Mouse (Mus musculus) stomach, postnatal 0 days (tissue): ENCODE data around the gene Lrp1. TPM values are rescaled to one million over a fixed set of nuclear protein-coding genes. Genes with fewer than 3 reads are reported as not detected.
A peak's percentile ranks its signal among the peaks of the same experiment; 100 is the strongest.

ENCODE experiments used
- ATAC-seq: fragments of 200-750 bp; cut with Nextera tagmentation; 2 replicates; pipeline ENCODE4 v1.8.0; 2017; ENCODE audit not compliant: low FRiP score, low TSS enrichment
- DNase-seq: peaks from one replicate; pipeline ENCODE4 v3.0.0-alpha.2; 2016; ENCODE audit warnings: low spot score
- H3K27ac ChIP-seq: fragments of 300-500 bp; sonication (generic); replicated peaks from 2 replicates; pipeline ENCODE4 v1.5.1; 2014; ENCODE audit warnings: mild to moderate bottlenecking, control low read depth
- H3K27me3 ChIP-seq: fragments of 300-500 bp; sonication (generic); 2 replicates; pipeline ENCODE4 v1.6.1; 2014; ENCODE audit warnings: low read length; ENCODE audit not compliant: control insufficient read depth, insufficient read depth
- H3K36me3 ChIP-seq: fragments of 300-500 bp; sonication (generic); 2 replicates; pipeline ENCODE4 v1.6.1; 2014; ENCODE audit warnings: low read length, mixed read lengths; ENCODE audit not compliant: control insufficient read depth, insufficient read depth
- H3K4me1 ChIP-seq: fragments of 300-500 bp; sonication (generic); replicated peaks from 2 replicates; pipeline ENCODE4 v1.6.1; 2014; ENCODE audit warnings: antibody characterized with exemption; ENCODE audit not compliant: control insufficient read depth, insufficient read depth
- H3K4me2 ChIP-seq: fragments of 300-500 bp; sonication (generic); replicated peaks from 2 replicates; pipeline ENCODE4 v1.6.1; 2014; ENCODE audit warnings: low read depth, mild to moderate bottlenecking, control low read depth, moderate library complexity
- H3K4me3 ChIP-seq: fragments of 300-500 bp; sonication (generic); 2 replicates; pipeline ENCODE4 v1.5.1; 2014; ENCODE audit warnings: low read depth, low read length, control low read depth
- H3K9ac ChIP-seq: fragments of 300-500 bp; sonication (generic); 2 replicates; pipeline ENCODE4 v1.6.1; 2014; ENCODE audit warnings: mild to moderate bottlenecking, low read length, control low read depth, mixed read lengths
- H3K9me3 ChIP-seq: fragments of 300-500 bp; sonication (generic); 2 replicates; pipeline ENCODE4 v1.6.1; 2016; ENCODE audit warnings: low read length; ENCODE audit not compliant: control insufficient read depth
- CTCF ChIP-seq: IDR thresholded peaks from 2 replicates; pipeline ENCODE4 v1.5.1; 2016; ENCODE audit warnings: antibody characterized with exemption, low read depth, mild to moderate bottlenecking, moderate library complexity
- EP300 ChIP-seq: optimal IDR thresholded peaks from 2 replicates; pipeline ENCODE3; 2016; ENCODE audit warnings: antibody characterized with exemption
- WGBS: fragments of 180-500 bp; shearing (Covaris S2); extraction: QIAGEN DNeasy Blood & Tissue Kit; methylation state at CpG from one replicate; pipeline ENCODE4 v1.1.7; 2014; 5-methylcytosine and 5-hydroxymethylcytosine counted together
- polyA plus RNA-seq: library from polyadenylated mRNA; unstranded; fragments of >200 nt; fragmentation: Nextera tagmentation; extraction: Ambion mirVana; gene quantifications from 2 replicates; pipeline ENCODE4 v1.2.1, GENCODE M21; 2015

The Lrp1 gene
- 32.7 and 37.4 TPM in 2 replicates for polyA plus RNA-seq

DNA sequence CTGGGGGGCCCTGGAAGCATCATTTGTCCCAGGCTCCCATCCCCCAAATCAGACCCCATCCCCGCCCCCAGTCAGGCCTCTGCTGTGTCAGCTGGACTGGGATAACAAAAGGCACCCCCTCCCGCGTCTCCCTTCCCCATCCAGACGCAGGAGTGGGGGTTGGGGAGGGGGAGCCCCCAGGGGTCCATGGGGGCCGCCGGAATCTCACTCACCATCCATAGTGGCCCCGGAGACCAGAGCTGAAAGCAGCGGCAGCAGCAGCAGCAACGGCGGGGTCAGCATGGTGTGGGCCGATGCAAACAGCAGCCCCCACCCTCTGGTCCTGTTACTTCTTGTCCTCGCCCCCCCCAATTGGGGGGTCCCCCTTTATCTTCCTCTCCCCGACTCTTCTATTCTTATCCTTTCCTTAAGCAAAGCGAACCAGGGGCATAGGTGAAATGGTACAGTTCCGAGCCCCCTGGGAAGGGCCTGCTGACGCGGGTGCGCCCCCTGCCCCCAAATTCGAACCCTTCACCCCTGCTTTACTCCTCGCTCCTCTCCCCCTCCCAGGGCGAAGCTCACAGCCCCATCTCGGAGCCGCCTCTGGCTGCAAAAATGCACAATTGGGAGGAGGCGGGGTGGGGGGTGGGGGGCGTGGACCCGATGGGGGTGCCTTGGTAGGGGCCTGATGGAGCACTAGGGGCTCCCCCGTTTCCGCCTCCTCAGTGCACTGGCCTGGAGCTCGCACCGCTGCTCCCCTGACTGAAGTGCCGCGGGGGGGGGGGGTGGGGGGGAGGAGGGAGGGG lies at the start of gene Lrp1:
Gene Lrp1 (minus strand): TSS at position 743 of the 785 bp plus-strand sequence.
- peak within 1 kb of the TSS; percentile 97 for H3K4me2 ChIP-seq
- no peaks in the 10 kb centered on the region for H3K27me3 ChIP-seq
- H3K27ac ChIP-seq, result peak within 1 kb of the TSS; percentile 99
- H3K9ac ChIP-seq, result peak within 1 kb of the TSS; percentile 82
- no peak for TF ChIP-seq CTCF
- TF ChIP-seq EP300, result no peak
- peaks cover 24% of the 10 kb centered on the region for H3K4me1 ChIP-seq
- 1% methylated on average over 19 of the region's 32 CpGs for WGBS
- peak within 1 kb of the TSS; percentile 71 for H3K4me3 ChIP-seq
- H3K36me3 ChIP-seq, result no peaks in the 10 kb centered on the region
- peak; percentile 19; the same call in 1 of the 2 replicates for ATAC-seq
- DNase-seq, result no peak
- H3K9me3 ChIP-seq, result no peaks in the 10 kb centered on the region

DNA sequence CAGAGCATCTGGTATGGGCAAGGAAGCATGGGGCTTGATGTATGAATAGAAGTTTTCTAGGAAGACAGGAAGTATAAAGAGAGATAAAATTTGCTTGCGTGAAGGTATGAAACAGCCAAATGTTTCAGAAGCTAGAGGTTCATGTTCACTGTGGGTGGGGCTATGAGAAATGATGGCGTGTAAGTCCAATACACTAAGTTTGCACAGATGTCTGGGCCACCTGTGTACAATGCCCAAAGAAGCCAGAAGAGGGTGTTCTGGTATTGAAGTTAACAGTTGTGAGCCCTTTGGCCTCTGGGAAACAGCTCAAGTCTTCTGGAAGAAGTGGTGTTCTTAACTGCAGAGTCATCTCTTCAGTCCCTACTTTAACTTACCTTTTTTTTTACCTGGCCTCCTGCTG lies 49.2 kb upstream of the Lrp1 start:
- no peak overlapping the region for H3K4me3 ChIP-seq
- DNase-seq (no peak), ATAC-seq (no peak)
- no peaks in the 10 kb centered on the region for H3K36me3 ChIP-seq
- no peak overlapping the region for H3K27ac ChIP-seq
- no peaks in the 10 kb centered on the region for H3K9me3 ChIP-seq
- no peak overlapping the region for H3K4me2 ChIP-seq
- no peak overlapping the region for H3K9ac ChIP-seq
- no peaks in the 10 kb centered on the region for H3K27me3 ChIP-seq
- WGBS, result 75% methylated on average over 2 of the region's 2 CpGs
- TF ChIP-seq EP300, result no peak
- no peak for TF ChIP-seq CTCF
- H3K4me1 ChIP-seq, result peaks cover 6% of the 10 kb centered on the region

DNA sequence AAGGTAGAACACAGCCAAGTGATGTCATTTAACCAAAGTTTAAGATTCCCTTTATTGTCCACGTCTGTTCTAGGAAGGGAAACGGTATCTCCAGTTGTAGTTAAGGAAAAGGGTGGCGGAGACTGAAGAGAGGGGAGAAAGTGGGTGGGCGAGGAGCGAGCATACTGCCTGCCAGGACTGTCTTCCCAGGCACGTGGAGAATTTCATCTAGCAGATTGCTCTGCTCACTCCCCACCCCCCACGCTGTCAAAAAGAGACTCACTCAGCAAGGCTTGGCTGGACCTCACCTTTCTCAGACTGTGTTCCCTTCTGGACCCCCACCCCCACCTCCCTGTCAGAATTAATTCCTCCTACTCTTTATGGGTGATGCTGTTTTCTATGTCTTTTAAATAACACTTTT lies 48.2 kb upstream of the Lrp1 start:
- Histone ChIP-seq H3K9ac (no peak overlapping the region), H3K27ac (peak overlapping the region; percentile 98), H3K27me3 (no peaks in the 10 kb centered on the region), H3K4me1 (peaks cover 9% of the 10 kb centered on the region), H3K9me3 (no peaks in the 10 kb centered on the region), H3K4me2 (peak overlapping the region; percentile 84), H3K36me3 (no peaks in the 10 kb centered on the region), H3K4me3 (peak overlapping the region; percentile 72; the same call in 1 of the 2 replicates)
- ATAC-seq (no peak), DNase-seq (no peak)
- TF ChIP-seq CTCF (no peak), EP300 (no peak)
- 5% methylated on average over 7 of the region's 7 CpGs for WGBS

DNA sequence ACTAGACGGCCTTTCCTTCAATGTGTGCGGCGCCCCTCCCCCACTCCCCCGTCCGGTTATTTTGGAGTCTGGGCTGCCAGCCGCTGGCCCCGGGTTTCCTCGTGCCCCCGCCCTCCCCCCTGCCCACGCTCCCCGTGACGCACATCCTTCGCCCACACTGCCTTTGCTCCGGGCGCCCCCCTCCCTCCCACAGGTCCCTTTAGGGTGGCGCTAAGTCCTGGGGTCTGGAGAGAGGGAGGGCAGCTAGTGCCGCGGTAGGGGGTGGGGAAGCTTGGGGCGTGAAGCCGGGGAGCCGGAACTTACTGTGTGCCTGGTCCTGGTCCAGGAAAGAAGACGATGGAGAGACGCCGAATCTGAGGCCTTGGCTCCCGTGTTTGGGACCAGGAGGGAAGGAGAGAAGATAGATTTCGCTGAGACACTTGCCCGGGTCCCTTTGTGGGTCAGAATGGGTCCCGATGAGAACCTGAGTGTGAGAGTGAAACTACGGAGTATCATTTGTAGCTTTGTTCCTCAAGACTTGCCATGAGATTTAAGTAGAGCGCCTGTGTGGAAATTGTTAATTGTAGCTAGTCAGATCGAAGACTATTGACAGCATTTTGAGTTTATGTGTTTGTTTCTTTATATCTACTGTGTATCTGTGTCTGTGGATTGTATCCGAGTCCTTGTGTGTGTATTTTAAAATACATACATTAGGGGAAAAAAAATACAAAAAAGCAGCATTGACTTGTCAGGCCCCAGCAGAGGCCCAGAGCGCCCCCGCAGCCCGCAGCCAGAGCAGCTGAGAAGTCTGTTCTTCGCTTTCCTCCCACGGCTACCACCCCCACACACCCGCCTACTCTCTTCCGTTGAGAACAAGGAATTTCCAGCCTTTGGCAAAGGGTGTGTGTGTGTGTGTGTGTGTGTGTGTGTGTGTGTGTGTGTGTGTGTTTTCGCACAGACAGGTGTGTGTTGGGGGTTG lies 47.4 kb upstream of the Lrp1 start, which contains the start of gene Nab2:
Gene Nab2 (minus strand): TSS at position 476 of the 958 bp plus-strand sequence.
- Histone ChIP-seq H3K36me3 (no peaks in the 10 kb centered on the region), H3K4me3 (peak within 1 kb of the TSS; percentile 72), H3K4me2 (peak within 1 kb of the TSS; percentile 84), H3K27me3 (no peaks in the 10 kb centered on the region), H3K4me1 (peaks cover 9% of the 10 kb centered on the region), H3K9ac (peak within 1 kb of the TSS; percentile 72), H3K9me3 (no peaks in the 10 kb centered on the region), H3K27ac (peak within 1 kb of the TSS; percentile 98)
- ATAC-seq (peak; percentile 55), DNase-seq (peak; percentile 80)
- TF ChIP-seq EP300 (no peak), CTCF (peak; percentile 32)
- 1% methylated on average over 40 of the region's 40 CpGs for WGBS

DNA sequence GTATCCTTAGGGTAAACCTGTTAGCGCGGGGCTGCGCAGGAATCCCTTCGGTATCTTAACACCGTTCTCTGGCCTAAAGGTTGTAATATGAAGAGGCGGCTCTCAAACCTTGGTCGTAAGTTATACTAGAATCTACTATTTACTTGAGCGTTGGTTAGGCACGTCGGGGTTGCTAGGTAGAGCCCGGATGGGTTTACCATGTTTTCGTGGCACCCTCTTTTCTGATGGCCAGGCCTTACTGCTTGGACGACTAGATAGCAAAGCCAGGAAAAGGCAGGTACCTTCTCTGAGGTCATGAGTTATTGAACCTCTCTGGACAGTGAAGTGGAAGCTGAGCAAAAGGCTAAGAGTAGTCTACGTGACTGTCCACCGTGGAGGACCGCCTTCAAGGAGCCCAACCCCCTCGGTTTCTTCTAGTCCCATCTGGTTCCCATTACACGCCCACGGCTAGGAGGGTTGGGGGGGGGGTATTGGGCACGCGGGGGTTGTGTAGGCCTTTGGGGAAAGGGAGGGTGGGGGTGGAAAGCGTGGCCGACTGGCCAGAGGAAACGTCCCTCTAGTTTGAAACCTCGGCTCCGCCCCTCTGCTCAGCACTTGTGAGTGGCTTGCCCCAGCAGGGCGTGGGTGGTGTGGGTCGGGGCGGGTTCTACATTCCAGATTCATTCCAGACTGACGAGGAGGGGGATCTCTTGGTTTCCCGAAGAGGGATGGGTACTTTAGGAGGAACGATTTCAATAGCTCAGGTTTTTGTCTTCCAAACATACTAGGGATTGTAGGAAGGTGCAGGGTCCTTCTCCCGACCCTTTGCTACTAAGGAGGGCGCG lies 46.5 kb upstream of the Lrp1 start:
- ATAC-seq (peak; percentile 81), DNase-seq (peak; percentile 89)
- Histone ChIP-seq H3K27me3 (no peaks in the 10 kb centered on the region), H3K9me3 (no peaks in the 10 kb centered on the region), H3K27ac (peak overlapping the region; percentile 98), H3K4me2 (peak overlapping the region; percentile 84), H3K4me3 (peak overlapping the region; percentile 72), H3K4me1 (peaks cover 14% of the 10 kb centered on the region), H3K36me3 (no peaks in the 10 kb centered on the region), H3K9ac (peak overlapping the region; percentile 72)
- no peak for TF ChIP-seq CTCF
- no peak for TF ChIP-seq EP300
- WGBS, result under 1% methylated on average over 35 of the region's 35 CpGs
